ENCODE assay signal across 8 mouse cellular contexts in the genomic region with DNA sequence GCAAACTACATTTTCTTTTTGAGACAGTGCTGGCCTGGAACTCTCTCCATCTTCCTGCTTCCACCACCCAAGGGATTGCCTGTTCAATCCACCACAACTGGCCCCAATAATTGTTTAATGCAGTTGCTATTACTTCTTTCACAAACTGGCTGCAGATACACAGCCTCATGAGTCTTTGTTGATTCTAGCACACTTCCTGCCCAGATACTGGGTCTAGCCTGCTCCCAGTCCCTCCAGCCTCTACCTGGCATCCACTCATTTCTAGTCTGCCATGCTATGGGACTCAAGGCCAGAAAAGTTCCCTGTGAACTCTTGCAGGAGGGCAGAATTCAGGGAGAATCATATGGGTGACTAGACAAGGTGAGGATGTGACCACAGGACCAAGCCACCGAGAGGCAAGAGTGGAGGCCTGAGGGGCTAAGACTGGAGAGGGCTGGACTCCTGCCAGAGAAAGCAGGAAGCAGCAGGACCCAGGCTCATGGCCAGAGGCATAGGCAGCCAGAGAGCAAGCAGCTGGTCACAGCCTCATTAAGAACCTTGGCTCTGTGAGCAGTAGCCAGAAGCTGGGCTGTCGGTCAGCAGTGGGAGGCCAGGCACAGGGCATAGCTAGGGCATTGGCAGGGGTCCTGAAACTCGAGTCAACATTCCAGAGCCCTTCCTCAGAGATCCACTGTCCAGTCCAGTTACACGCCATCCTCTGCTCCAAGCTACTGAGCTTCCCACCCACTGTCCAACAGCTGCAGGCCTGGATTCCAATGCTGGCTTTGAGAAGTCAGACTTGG. TPM values are rescaled to one million over a fixed set of nuclear protein-coding genes. Genes with fewer than 3 reads are reported as not detected.
DNase-seq lines count a peak whose midpoint lies in the region; ATAC-seq and TF ChIP-seq lines count a peak whose summit lies in the region.

No protein-coding gene starts in this region.

- no peaks in the 10 kb centered on the region for H3K9me3 ChIP-seq in forebrain, embryonic 14.5 days (replicated peaks; ENCODE audit: control insufficient read depth, low read length)
- H3K9me3 ChIP-seq in forebrain, embryonic 16.5 days (ENCODE audit: control insufficient read depth, low read length): no peaks in the 10 kb centered on the region
- H3K9me3 ChIP-seq in intestine, embryonic 15.5 days: no peaks in the 10 kb centered on the region
- no peaks in the 10 kb centered on the region for H3K9me3 ChIP-seq in limb, embryonic 15.5 days

- WGBS in forebrain, embryonic 14.5 days: 65% methylated on average over 4 of the region's 4 CpGs
- WGBS in forebrain, embryonic 16.5 days: 41% methylated on average over 4 of the region's 4 CpGs
- WGBS in intestine, embryonic 15.5 days: 48% methylated on average over 4 of the region's 4 CpGs
- 11% methylated on average over 4 of the region's 4 CpGs for WGBS in limb, embryonic 15.5 days

- no peaks in the 10 kb centered on the region for H3K36me3 ChIP-seq in forebrain, embryonic 14.5 days (ENCODE audit: control insufficient read depth, insufficient read depth, low read length)
- no peaks in the 10 kb centered on the region for H3K36me3 ChIP-seq in forebrain, embryonic 16.5 days (ENCODE audit: control insufficient read depth, insufficient read depth)
- no peaks in the 10 kb centered on the region for H3K36me3 ChIP-seq in intestine, embryonic 15.5 days
- H3K36me3 ChIP-seq in limb, embryonic 15.5 days: no peaks in the 10 kb centered on the region
- no peaks in the 10 kb centered on the region for H3K36me3 ChIP-seq in myocyte (ENCODE audit: control insufficient read depth, insufficient read depth)

- H3K27ac ChIP-seq in forebrain, embryonic 14.5 days (ENCODE audit: low read depth, low read length): no peak overlapping the region
- no peak overlapping the region for H3K27ac ChIP-seq in forebrain, embryonic 16.5 days (ENCODE audit: low read length)
- peak overlapping the region; percentile 56 for H3K27ac ChIP-seq in intestine, embryonic 15.5 days
- H3K27ac ChIP-seq in limb, embryonic 15.5 days: peak overlapping the region; percentile 71

- H3K79me2 ChIP-seq in myocyte (ENCODE audit: control insufficient read depth, insufficient read depth): peaks cover 54% of the 10 kb centered on the region

- DNase-seq in forebrain, embryonic 14.5 days (ENCODE audit: low spot score): peak; percentile 10
- DNase-seq in adrenal gland, postnatal 14 days: peak; percentile 46
- DNase-seq in gastrocnemius, postnatal 4 days (ENCODE audit: low spot score in 2 of 2): peak; percentile 59 to 85
- DNase-seq in B cell, adult 2 months: no peak

- no peaks in the 10 kb centered on the region for H3K27me3 ChIP-seq in forebrain, embryonic 14.5 days (replicated peaks; ENCODE audit: control insufficient read depth, insufficient read depth, low read length)
- no peaks in the 10 kb centered on the region for H3K27me3 ChIP-seq in forebrain, embryonic 16.5 days (replicated peaks; ENCODE audit: control insufficient read depth, insufficient read depth, low read length)
- H3K27me3 ChIP-seq in intestine, embryonic 15.5 days (replicated peaks): no peaks in the 10 kb centered on the region
- no peaks in the 10 kb centered on the region for H3K27me3 ChIP-seq in limb, embryonic 15.5 days
- H3K27me3 ChIP-seq in myocyte (ENCODE audit: control insufficient read depth, insufficient read depth, insufficient read length): no peaks in the 10 kb centered on the region

- no peak for ATAC-seq in forebrain, embryonic 14.5 days
- no peak for ATAC-seq in forebrain, embryonic 16.5 days
- peak; percentile 80 for ATAC-seq in intestine, embryonic 15.5 days
- peak; percentile 60 for ATAC-seq in limb, embryonic 15.5 days (ENCODE audit: insufficient number of reproducible peaks, low FRiP score, low TSS enrichment, low read depth)

- no peak overlapping the region for H3K9ac ChIP-seq in forebrain, embryonic 14.5 days (ENCODE audit: low read length)
- H3K9ac ChIP-seq in forebrain, embryonic 16.5 days (replicated peaks; ENCODE audit: low read depth, low read length): no peak overlapping the region
- no peak overlapping the region for H3K9ac ChIP-seq in intestine, embryonic 15.5 days
- no peak overlapping the region for H3K9ac ChIP-seq in limb, embryonic 15.5 days

- no peak overlapping the region for H3K4me3 ChIP-seq in forebrain, embryonic 14.5 days (ENCODE audit: low read depth, low read length)
- H3K4me3 ChIP-seq in forebrain, embryonic 16.5 days (replicated peaks; ENCODE audit: low read length): no peak overlapping the region
- no peak overlapping the region for H3K4me3 ChIP-seq in intestine, embryonic 15.5 days (replicated peaks)
- no peak overlapping the region for H3K4me3 ChIP-seq in limb, embryonic 15.5 days
- no peak overlapping the region for H3K4me3 ChIP-seq in myocyte

- H3K4me2 ChIP-seq in forebrain, embryonic 14.5 days (ENCODE audit: low read length): no peak overlapping the region
- no peak overlapping the region for H3K4me2 ChIP-seq in forebrain, embryonic 16.5 days (ENCODE audit: low read length)
- H3K4me2 ChIP-seq in intestine, embryonic 15.5 days (replicated peaks): no peak overlapping the region
- H3K4me2 ChIP-seq in limb, embryonic 15.5 days: no peak overlapping the region
- peak overlapping the region; percentile 69 for H3K4me2 ChIP-seq in myocyte (ENCODE audit: low read depth)

- H3ac ChIP-seq in myocyte (ENCODE audit: control insufficient read depth, insufficient read length): no peak overlapping the region

- TF ChIP-seq POLR2A in myocyte (IDR thresholded peaks at IDR 0.05; ENCODE audit: insufficient read length, low read depth): no peak

- no peaks in the 10 kb centered on the region for H3K4me1 ChIP-seq in forebrain, embryonic 14.5 days (ENCODE audit: control insufficient read depth, insufficient read depth, low read length)
- H3K4me1 ChIP-seq in forebrain, embryonic 16.5 days (replicated peaks; ENCODE audit: control insufficient read depth, insufficient read depth, low read length): no peaks in the 10 kb centered on the region
- no peaks in the 10 kb centered on the region for H3K4me1 ChIP-seq in intestine, embryonic 15.5 days (replicated peaks)
- peaks cover 9% of the 10 kb centered on the region for H3K4me1 ChIP-seq in limb, embryonic 15.5 days

TF ChIP-seq in myocyte, 11 proteins besides CTCF, POLR2A, EP300 and RAD21:
- TF ChIP-seq TCF3 (IDR thresholded peaks at IDR 0.05; ENCODE audit: insufficient read length, low read depth): no peak
- no peak for TF ChIP-seq E2F4 (IDR thresholded peaks at IDR 0.05; ENCODE audit: insufficient read depth)
- TF ChIP-seq MYOD1 (IDR thresholded peaks at IDR 0.05; ENCODE audit: control insufficient read depth in 1 of 3, insufficient read length in 2 of 3, low read depth in 2 of 3): peak; percentile 27 to 87 (median 85)
- TF ChIP-seq POLR2AphosphoS2 (IDR thresholded peaks at IDR 0.05; ENCODE audit: insufficient read length, low read depth): no peak
- TF ChIP-seq USF1 (IDR thresholded peaks at IDR 0.05; ENCODE audit: low read depth): no peak
- no peak for TF ChIP-seq CEBPB (IDR thresholded peaks at IDR 0.05; ENCODE audit: insufficient read depth, poor library complexity, severe bottlenecking)
- TF ChIP-seq REST (IDR thresholded peaks at IDR 0.05; ENCODE audit: insufficient read depth, insufficient read length): no peak
- peak; percentile 39 for TF ChIP-seq TCF12 (IDR thresholded peaks at IDR 0.05; ENCODE audit: insufficient read depth, poor library complexity, severe bottlenecking)
- TF ChIP-seq SRF (IDR thresholded peaks at IDR 0.05; ENCODE audit: control insufficient read depth, insufficient read length, low read depth): no peak
- no peak for TF ChIP-seq MAX (IDR thresholded peaks at IDR 0.05; ENCODE audit: low read depth)
- TF ChIP-seq MYOG (IDR thresholded peaks at IDR 0.05; ENCODE audit: control insufficient read depth in 1 of 3, insufficient read depth in 1 of 3, insufficient read length in 2 of 3, low read depth in 2 of 3): peak; percentile 5 to 77 (median 72)

RNA-seq across cellular contexts. Expression of a gene that starts 7.4 kb away (rescaled TPM):
- 1.9 and 2.6 TPM in 2 replicates for polyA plus RNA-seq in forebrain, embryonic 14.5 days (2014; fragmentation: Nextera tagmentation; extraction: Ambion mirVana)
- 2.4 and 2.5 TPM in 2 replicates for polyA plus RNA-seq in forebrain, embryonic 16.5 days (2015; fragmentation: Nextera tagmentation; extraction: Ambion mirVana)
- 6.3 and 9.0 TPM in 2 replicates for total RNA-seq in adrenal gland, postnatal 14 days (2021)
- 1 to 10 TPM; 7.3 to 9.2 TPM for total RNA-seq in gastrocnemius, postnatal 4 days (2021)
- polyA plus RNA-seq in intestine, embryonic 15.5 days (2015; fragmentation: Nextera tagmentation; extraction: Ambion mirVana): 5.3 and 5.9 TPM in 2 replicates
- polyA plus RNA-seq in limb, embryonic 15.5 days (2015; fragmentation: Nextera tagmentation; extraction: Ambion mirVana): 4.5 and 6.3 TPM in 2 replicates
- 9.7 TPM for polyA plus RNA-seq in myocyte (2012; fragmentation: generic; extraction: Trizol)

RNA-seq across cellular contexts. Expression of a gene that starts 44.4 kb away (rescaled TPM):
- polyA plus RNA-seq in forebrain, embryonic 14.5 days (2014; fragmentation: Nextera tagmentation; extraction: Ambion mirVana): 9.0 and 11.6 TPM in 2 replicates
- 9.2 and 9.4 TPM in 2 replicates for polyA plus RNA-seq in forebrain, embryonic 16.5 days (2015; fragmentation: Nextera tagmentation; extraction: Ambion mirVana)
- total RNA-seq in adrenal gland, postnatal 14 days (2021): 47.6 and 52.2 TPM in 2 replicates
- total RNA-seq in gastrocnemius, postnatal 4 days (2021): 10 to 100 TPM; 43.3 to 45.1 TPM
- polyA plus RNA-seq in intestine, embryonic 15.5 days (2015; fragmentation: Nextera tagmentation; extraction: Ambion mirVana): 10.1 and 10.2 TPM in 2 replicates
- 11.1 and 14.3 TPM in 2 replicates for polyA plus RNA-seq in limb, embryonic 15.5 days (2015; fragmentation: Nextera tagmentation; extraction: Ambion mirVana)
- polyA plus RNA-seq in myocyte (2012; fragmentation: generic; extraction: Trizol): 20.0 TPM

Comparison
In these comparisons a context has a peak if more than half of its experiments do, and no peak if none do; other contexts are left out.
1. ATAC-seq: peak in intestine, embryonic 15.5 days (single experiment) and limb, embryonic 15.5 days (single experiment); none in forebrain, embryonic 14.5 days (single experiment) and forebrain, embryonic 16.5 days (single experiment).
2. DNase-seq: peak in forebrain, embryonic 14.5 days (single experiment), adrenal gland, postnatal 14 days (single experiment) and gastrocnemius, postnatal 4 days (2 of 2); none in B cell, adult 2 months (0 of 2).
3. H3K27ac ChIP-seq: peak in intestine, embryonic 15.5 days (single experiment) and limb, embryonic 15.5 days (single experiment); none in forebrain, embryonic 14.5 days (single experiment) and forebrain, embryonic 16.5 days (single experiment).